Mouse (Mus musculus): ENCODE measurements at regions not wholly inside any gene's neighbourhood (a gene's known extent, or its start where the extent isn't known, plus 50 kb on each side); places are given as distances from the start of the nearest gene placed in this dataset.

DNA sequence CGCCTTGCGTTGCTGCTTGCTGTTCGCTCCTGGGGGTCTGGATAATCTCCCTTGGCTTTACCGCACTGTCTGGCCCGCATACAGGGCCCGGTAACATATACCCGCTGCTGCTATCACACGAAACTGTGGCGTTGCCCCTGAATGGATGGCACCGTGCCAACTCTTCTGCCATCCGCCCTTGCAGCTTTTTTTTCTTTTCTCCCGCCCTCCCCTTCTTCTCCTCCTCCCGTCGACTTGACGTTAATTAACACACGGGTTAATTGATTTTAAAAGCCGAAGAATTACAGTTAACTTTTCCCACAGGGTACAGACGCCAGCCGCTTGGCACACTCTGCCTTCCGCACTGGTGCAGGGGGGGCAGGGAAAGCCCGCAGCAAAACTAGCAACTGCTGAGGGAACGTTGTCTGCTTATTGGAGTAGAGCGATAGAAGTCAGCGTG lies 242.4 kb upstream of the Pmfbp1 start:
- TF ChIP-seq CTCF (conservative IDR thresholded peaks at IDR 0.05 in 1 of 2, IDR thresholded peaks at IDR 0.05 in 1 of 2; ENCODE audit: low read depth in 2 of 2, low read length in 2 of 2) (no peak), POLR2A (IDR thresholded peaks at IDR 0.05; ENCODE audit: low read depth, low read length) (no peak), IRF4 (IDR thresholded peaks at IDR 0.05; ENCODE audit: low read depth, low read length) (no peak), USF2 (conservative IDR thresholded peaks at IDR 0.05; ENCODE audit: low read depth, low read length) (no peak), MEF2A (IDR thresholded peaks at IDR 0.05; ENCODE audit: borderline replicate concordance, low read depth, low read length) (no peak), MXI1 (IDR thresholded peaks at IDR 0.05; ENCODE audit: low read depth, low read length) (no peak), USF1 (IDR thresholded peaks at IDR 0.05; ENCODE audit: low read depth, low read length) (no peak), KAT2A (IDR thresholded peaks at IDR 0.05; ENCODE audit: insufficient replicate concordance, low read length) (no peak), CHD2 (IDR thresholded peaks at IDR 0.05; ENCODE audit: low read length) (no peak), EP300 (IDR thresholded peaks at IDR 0.05; ENCODE audit: low read length) (no peak), TBP (conservative IDR thresholded peaks at IDR 0.05; ENCODE audit: low read depth, low read length) (no peak), RCOR1 (conservative IDR thresholded peaks at IDR 0.05; ENCODE audit: low read depth, low read length) (no peak)

Measured in CH12.LX (cell line).